Mouse (Mus musculus) retina, postnatal 7 days (tissue): ENCODE data around the gene A2ml1.
"Not testable (repeated sequence)": the region's sequence is repeated elsewhere in the genome, so short reads cannot be mapped to it uniquely, and the experiment has no call there.

Source experiments
- DNase-seq: peaks from one replicate; pipeline ENCODE4 v3.0.0-alpha.2; 2012; ENCODE audit warnings: low read depth, low spot score

Gene A2ml1

DNA sequence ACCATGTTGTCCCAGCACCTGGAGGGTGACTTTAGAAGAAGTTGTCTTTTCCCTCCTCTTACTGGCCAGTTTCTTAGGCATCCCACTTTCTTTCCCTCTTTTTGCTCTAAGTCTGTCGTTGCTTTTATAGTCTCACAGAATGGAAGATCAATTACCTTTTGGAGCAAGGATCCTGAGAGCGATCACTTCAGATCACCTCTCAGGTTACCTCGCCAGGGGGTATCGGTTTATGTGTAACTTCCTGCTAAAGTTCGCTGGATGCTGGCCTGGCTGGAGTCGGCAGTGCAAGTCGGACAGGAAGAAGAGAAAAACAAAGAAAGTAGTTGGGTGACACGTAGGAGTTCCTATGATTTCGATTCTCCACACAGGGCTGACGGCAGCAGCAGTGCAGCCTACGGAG is at the start of gene A2ml1:
Gene A2ml1, minus strand, starts transcription at position 101 of the 400 bp plus-strand sequence.
- DNase-seq: no peak

- DNase-seq: peak; percentile 39
Measured at GRCm38 (mm10) chr6:128629771-128630739, 48.6 kb upstream of the A2ml1 start.

DNA sequence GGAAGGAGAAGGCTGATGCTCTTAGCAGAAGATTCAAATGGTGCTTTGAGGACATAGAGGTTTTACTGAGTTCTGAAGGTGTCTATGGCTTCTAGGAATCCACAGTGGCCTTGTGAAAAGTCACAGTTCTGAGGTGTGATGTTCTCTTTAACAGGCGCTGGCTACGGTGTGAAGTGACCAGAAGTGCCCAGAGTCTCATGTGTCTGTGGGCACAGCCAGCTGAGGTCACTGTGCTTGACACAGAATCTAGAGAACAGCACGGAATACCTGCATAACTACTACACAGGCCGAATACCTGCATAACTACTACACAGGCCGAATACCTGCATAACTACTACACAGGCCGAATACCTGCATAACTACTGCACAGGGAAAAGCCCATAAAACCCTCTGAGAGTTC is 43.8 kb upstream of the A2ml1 start:
- not testable (repeated sequence) for DNase-seq

- no peak for DNase-seq
Measured at GRCm38 (mm10) chr6:128624425-128624824, 43.0 kb upstream of the A2ml1 start.

- not testable (repeated sequence) for DNase-seq
Measured at GRCm38 (mm10) chr6:128623433-128623832, 42.0 kb upstream of the A2ml1 start, which contains the start of gene Klrb1a. Gene Klrb1a, minus strand, starts transcription at chr6:128623533.

GRCm38 (mm10) chr6:128622733-128623132 is 41.3 kb upstream of the A2ml1 start:
- DNase-seq: no peak

DNA sequence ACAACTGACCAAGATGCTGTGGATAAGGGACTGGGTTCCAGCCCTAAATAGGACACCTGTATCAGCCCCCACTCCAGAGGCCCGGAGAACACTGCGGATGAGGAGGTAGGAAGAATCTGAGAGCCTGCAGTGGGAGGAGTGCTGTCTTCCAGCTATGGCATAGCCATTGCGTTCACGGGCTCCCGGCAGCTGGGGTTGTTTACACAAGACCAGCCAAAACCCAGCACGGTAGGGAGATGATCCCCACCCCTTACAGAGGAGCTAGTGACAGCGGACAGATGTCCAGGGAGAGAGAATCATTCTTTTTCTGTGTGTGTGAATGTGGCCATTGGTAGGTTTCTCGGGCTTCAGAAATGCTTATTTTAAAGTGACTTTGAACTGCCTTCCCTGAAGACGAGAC is 24.9 kb upstream of the A2ml1 start:
- DNase-seq: no peak

- no peak for DNase-seq
Measured at GRCm38 (mm10) chr6:128604512-128604911, 23.1 kb upstream of the A2ml1 start.

DNA sequence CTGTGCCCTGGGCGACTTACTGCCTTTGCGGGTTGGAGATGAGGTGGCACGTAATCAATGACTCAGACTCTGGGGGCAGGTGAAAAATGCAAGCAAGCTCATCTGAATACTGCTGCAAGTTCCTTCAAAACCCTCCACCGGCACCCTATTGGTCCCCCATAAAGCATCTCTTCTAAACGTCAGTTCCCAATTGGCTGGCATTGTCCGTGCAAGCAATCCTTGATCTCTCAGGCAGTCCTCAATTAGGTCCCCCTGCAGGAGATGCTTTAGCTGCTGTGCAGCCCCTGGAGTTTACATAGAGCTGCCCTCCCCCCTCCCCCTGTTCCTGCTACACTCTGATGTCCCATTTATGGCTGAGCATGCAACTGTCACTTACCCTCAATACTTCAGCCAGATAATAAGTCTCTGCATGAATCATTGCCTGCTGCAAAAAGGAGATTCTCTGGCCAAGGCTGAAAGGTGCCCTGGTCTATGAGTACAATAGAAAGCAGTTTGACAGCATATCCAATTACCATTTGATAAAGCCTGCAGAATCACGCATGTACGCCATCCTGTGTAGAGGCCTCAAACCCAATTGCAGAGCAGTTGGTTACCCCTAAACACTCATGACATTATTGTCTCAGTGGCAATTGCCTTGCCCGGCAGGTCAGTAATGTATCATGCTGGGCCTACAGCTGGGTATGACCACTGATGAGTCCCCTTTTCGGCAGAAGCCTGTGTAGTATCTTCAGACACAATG is 21.2 kb upstream of the A2ml1 start:
- no peak for DNase-seq

- DNase-seq: no peak
Measured at GRCm38 (mm10) chr6:128602026-128602425, 20.6 kb upstream of the A2ml1 start.

- no peak for DNase-seq
Measured at GRCm38 (mm10) chr6:128599555-128599954, 18.1 kb upstream of the A2ml1 start.

DNA sequence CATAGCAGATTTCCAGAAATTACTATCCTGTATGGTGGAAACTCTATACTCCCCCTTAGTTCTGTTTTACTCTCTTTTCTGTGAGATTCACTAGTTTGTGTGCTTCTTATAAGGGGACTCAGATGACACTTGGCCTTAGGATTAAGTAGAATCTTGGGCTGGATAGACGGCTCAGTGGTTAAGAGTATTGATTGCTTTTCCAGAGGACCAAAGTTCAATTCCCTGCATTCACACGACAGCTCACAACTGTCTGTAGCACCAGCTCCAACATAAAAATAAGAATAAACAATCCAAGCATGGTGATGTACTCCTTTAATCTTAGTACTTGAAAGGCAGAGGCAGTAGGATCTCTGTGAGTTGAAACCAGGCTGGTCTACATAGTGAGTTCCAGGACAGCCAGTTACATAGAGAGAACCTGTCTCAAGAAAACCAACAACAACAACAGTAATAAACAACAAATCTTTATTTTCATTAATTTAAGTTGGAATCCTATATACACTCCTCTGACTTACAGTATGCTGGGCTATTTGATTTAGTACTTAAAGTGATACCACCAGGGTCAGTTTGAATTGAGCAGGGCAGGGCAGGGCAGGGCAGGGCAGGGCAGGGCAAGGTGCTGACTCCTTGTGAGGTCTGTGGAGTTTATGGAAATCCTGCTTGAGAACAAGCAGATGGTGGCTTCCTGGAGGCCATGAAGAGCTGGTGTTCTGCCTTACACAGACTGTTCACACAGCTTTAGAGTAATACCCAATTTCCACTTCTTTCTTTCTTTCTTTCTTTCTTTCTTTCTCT is 17.0 kb upstream of the A2ml1 start:
- no peak for DNase-seq

DNA sequence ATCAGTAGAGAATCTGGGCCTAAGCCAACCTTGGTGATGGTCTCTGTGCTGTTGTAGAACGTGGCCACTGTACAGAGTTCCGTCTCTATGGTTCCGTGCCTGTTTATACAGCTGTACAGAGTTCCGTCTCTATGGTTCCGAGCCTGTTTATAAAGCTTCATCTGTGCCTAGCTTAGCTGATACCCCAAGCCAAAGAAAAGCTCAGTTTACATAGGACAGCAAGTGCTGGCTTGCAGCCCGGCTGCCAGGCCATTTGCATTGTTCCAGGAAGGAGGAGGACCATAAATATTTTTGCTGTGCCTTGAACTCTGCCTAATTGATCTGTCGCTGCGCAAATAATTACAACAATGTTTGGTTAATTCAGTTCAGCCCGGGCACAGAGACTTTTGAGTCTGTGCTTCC is 15.7 kb upstream of the A2ml1 start:
- no peak for DNase-seq

DNA sequence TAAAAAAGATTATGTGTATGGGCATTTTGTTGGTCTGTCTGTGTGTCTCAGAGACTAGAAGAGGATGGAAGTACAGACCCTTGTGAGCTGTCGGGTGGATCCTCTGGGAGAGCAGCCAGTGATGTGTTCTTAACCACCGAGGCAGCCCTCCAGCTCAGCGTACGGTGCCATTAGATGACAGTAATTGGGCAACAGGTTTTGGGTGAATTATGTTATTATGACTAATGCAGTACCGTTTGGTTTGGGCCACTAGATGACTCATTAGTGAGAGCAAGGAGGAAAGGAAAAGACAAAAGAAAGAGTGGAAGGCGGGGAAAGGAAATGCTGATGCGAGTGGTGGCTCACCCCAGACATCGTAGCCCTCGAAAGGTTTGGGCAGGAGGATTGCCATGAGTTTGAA is 13.2 kb upstream of the A2ml1 start:
- DNase-seq: no peak

- no peak for DNase-seq
Measured at GRCm38 (mm10) chr6:128589426-128589825, 8.0 kb upstream of the A2ml1 start.

- no peak for DNase-seq
Measured at GRCm38 (mm10) chr6:128587619-128588018, 6.2 kb upstream of the A2ml1 start.

DNA sequence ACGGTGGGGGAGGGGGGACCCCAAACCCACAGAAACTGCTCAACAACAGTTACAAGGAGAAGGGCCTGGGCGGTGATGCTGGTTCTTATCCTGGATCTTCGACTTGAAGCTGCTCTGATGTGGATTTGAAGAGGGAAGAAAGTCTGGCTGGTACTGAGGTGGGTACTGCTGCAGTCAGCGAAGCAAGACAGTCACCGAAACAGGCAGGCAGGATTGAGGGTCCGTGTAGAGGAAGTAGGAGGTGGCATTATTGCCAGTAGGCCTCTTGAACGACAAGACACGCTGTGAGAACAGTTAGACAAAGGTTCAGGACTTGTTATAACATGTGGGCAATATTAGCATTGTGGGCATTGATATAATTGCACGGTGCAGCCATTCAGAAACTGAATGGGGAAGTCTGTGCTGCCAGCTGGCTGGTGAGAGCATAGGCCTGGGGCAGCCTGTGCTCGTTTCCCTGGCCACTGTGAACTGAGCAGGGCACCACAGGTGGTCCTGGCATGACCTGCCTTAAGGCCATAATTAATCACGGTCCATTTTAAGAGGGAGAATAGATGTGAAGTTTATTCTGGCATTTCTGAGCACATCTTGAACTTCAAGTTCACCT is 4.3 kb upstream of the A2ml1 start:
- no peak for DNase-seq

- DNase-seq: no peak
Measured at GRCm38 (mm10) chr6:128584070-128584660, 2.8 kb upstream of the A2ml1 start.

- DNase-seq: no peak
Measured at GRCm38 (mm10) chr6:128577301-128577700, 4.1 kb downstream of the A2ml1 start.

DNA sequence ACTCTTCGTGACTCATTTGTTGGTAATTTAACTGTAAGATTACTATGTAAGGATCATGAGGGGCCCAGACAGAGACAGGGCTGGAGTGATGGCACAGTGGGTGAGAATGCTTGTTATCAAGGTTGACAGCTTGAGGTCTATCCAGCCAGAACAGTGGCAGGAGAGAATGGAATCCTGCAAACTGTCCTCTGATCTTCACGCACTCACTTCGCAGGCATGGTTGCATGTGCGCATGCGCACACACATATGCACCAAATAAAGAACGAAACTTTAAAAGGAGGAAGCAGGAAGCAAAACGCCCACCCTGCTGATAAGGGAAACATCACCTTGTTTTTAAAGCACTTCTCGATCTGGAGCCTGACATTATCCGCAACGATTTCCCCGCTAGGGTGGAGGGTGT is 14.8 kb downstream of the A2ml1 start:
- no peak for DNase-seq

GRCm38 (mm10) chr6:128554049-128554448 is 27.4 kb downstream of the A2ml1 start:
- DNase-seq: no peak
